Mouse (Mus musculus) embryo, embryonic 11 days (tissue): ENCODE measurements around the gene Tpp1.

Source experiments
- DNase-seq: peaks from one replicate; pipeline ENCODE4 v3.0.0-alpha.2; 2015

Gene Tpp1

DNA sequence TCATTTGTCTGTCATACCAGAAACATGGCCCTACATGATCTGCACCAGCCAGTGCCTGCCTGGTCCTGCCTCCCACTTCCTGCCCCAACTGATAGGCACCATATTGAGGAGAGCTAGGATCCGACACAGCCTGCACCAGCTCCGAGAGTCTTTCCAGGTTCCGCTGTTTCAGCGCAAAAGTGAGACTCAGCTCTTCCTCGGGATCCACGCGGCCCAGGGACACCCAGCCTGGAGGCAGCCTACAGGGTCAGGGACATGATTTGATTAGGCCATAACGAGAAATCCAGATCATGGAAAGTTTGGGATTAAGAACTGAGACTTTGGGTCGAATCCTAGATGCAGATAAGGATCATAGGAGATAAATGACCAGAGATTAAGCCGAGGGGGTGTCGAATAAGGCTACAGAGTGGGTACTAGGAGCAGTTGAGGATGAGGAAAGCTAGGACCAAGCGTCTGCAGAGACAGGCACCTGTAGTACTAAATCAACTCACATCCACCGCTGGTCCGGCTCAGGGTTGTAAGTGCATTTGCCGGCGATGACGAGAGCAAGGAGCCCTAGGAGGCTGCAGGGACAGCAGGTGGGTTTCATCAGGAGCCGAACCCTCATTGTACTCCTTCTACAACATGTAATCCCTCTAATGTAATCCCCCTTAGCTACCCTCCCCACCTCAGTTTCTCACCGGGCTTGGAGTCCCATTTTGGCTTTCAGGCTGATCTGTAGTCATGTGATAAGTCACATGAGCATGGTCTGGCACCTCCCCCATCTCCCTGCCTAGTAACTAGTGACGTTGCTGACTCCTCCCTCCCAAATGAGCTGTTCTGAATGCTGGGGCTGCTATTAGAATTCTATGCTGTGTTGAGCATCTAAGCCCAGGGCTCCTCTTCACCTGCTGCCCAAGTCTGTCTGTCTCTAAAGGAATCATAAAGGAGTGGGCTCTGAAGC lies at the start of gene Tpp1:
TSS of gene Tpp1 (minus strand) at position 745 of the 943 bp plus-strand sequence.
- peak; percentile 91 for DNase-seq

DNA sequence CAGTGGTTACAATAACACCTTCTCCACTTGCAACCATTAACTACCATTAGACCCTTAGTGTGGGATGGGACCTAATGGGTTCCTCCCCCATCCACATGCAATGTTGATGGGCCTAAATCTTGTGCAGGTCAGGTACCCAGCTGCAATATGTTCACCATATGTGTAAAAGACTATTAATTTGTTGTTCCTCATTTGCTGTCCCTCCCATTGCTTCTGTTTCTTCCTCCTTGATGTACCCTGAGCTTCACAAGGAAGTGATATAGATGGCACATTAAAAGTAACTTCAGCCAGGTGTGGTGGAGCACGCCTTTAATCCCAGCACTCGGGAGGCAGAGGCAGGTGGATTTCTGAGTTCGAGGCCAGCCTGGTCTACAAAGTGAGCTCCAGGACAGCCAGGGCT lies 44.9 kb upstream of the Tpp1 start:
- no peak for DNase-seq

DNA sequence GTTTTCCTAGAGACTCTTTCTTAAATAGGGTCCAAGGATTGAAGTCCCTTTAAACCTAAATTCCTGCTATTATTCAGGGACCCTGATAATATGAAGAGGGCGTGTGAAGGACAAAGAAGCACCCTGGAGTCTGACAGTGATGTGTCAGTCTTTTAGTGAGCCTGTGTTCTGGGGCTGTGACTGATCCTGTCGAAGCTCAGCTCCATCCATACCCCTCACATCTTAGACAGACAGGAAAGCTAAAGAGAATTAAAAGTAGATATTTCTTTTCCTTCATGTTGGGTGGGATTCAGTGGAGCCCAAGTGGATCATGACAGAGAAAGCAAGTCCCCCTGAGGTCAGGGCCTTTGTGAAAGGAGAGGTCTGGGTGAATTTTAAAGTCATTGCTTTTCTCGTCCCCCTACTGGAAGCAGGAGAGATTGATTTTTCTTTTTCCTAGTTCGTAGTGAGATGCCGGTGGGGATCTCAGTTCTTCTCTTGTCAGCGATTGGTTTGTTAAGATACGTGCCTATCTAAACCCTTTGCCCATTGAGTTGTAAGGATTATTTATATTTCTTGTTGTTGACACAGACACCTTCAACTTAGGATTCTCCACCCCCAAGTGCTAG lies 43.8 kb upstream of the Tpp1 start:
- no peak for DNase-seq

DNA sequence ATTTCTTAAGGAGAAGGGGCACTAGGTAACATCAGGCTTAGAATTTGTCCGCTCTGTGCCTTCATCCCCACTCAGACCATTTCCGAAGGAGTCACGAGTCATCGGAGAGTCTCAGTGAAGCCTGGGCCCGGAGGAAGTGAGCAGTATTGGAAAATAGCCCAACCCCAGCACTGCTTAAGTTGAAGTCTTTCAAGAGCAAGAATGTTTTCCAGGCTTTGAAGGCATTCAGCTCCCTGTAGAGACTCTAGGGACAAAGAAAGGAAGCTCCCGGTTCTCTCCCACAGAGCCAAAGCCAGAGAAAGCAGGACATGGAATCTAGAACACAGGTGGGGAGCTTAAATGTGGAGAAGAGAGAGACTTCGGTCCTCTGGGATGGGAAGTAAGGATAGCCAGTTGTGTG lies 41.7 kb upstream of the Tpp1 start:
- DNase-seq, result no peak

DNA sequence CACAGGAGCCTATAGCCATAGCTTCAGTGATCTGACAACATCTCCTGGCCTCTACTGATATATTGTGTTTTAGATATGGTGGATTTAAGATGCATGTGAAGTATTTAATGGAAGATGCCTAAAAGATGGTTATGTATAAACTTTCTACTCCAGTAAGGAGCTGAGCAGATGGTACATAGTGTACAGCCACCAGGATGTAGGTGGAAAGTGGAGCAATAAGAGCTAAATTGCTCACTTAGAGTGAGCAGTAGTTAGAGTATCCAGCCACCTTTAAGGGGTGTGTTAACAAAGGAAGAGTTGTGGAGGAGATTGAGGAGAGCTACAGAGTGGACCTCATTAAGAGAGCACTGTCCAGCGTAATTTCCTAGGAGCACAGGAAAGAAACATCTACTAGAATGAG lies 39.1 kb upstream of the Tpp1 start:
- DNase-seq, result no peak

DNA sequence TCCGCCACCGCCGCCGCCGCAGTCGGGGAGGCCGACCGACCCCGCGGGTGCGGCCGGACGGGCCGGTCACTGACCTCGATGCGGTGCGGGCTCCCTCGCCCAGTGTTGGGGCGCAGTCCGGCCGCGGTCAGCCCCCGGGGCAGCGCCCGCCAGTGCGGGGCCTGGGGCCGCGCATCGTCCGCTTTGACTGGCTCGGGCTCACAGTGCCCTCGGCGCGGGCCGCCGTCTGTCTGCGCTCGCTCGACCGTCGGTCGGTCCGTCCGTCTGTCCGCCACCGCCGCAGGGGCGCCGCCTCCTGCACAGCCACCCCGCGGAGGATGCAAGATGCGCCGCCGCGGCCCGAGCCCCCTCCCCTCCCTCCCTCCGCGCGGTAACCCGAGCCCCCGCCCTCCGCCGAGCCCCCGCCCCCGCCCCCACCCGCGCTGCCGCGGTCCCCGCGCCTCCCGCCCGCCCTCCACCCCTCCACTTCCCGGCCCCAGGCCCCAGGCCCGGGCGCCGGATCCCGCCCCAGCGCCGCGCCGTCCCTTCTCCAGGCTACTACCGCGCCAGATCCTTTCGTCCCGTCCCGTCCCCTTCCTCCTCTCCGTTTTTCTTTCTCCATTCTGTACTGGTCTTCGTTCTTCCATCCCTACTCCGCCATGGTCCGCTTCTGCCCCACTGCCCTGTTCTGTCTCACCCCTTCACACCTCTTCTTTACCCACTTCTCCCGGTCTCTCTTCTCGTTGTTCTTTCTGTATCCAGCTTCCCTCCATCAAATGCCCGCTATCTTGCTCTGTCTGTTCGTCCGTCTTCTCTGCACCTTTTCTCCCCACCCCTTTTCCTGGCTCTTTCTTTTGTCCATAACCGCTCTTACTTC lies 35.5 kb upstream of the Tpp1 start, which contains the start of gene Dchs1:
TSS of gene Dchs1 (minus strand) at position 370 of the 856 bp plus-strand sequence.
- DNase-seq, result peak; percentile 84

DNA sequence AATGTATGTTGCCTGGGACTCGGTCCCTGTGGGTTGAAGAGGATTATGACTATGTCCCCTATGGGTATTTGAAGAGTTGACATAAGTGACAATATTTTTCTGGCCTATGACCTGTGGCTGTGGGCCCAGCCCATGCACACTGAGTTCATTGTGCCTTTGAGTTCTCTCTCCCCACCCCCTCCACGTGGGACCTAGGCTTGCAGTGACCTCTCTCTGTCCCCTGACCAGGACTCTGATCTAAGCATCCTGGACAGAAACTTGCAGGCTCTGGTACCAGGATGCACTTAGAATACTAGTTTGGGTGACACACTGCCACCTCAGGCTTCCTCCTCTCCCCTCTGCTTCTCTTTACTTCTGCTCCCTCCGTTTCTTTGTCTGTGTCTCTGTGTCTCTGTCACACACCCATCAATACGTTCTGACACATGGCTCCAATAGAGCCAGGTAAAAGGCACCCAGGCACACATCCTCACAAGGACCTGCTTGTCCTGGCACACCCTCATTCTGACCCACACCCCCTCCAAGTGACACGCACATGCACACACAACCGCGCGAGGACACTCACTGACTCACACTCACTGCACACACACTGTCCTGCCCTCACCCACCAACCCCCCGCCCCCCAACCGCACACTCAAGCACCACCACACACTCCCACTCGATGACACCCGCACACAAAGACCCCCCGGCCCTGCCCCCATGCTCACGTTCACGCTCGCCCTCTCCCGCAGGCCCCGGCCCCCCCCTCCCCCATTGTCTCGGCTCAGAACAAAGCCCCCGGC lies 34.7 kb upstream of the Tpp1 start:
- DNase-seq, result peak; percentile 52

DNA sequence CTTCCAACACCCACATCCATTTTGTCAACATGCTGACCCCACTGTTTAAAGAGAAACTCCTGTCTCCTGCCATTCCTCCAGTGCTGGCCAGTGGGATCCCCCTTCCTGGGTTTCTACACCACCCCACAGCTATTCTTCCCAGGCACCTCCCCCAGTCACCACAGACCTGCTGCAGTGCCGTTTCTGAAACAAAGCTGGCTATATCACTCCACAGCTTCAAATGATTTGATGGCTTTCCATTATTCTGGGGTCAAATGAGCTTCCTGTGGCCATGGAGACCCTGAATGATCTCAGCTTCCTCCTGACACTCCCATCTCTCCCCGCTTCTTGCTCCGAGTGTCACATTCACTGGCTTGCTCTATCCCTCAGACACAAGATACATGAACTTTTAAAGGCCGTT lies 32.5 kb upstream of the Tpp1 start:
- DNase-seq, result peak; percentile 29

DNA sequence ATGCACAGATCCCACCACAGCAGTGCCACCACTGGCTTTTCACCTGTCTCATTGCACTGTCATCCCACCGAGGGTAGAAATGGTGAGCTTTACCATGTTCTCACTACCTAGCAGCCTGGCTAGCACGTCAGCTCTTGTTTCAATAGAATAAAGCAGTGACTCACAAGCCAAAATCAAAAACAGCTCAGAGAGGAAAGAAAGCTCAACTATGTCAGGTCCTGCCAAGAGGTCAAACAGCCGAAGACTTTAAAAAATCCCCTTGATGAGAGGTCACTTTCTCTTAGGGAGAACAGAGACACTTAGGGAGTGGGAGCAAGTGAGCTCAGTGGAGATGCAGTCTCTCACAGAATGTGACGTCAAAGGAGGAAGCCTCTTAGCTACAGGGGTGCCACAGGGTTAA lies 31.8 kb upstream of the Tpp1 start:
- DNase-seq, result no peak

DNA sequence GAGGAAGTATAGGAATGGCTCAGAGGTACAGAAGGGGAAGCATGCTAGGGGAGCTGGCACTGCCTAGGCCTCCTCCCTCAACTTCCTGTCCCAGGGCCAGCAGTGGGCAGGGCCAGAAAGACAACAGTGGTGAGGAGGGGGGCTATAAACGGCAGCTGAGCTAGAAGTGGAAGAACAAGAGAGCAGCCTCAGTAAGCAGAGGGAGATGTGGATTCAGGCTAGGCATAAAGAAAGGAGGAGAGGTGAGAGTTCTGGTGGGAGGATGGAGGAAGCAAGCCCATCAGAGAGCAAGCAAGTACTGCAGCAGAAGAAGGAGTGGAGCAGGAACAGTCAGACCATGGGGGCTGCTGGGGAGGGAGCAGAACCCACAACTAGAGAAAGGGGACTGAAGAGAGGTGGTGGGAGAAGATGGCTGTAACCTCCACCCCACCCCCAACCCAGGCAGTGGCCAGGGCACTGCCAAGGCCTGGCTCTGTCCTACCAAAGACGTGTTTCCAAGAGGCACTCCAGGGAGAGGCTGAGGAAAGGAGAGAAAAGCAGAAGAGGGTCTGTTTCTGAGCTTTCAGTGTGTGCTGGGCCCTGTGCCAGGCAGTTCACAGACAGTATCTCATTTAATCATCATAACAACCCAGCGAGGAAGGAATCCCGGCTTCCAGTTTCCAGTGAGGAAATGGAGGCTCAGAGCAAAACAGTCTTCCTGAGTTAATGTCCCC lies 26.7 kb upstream of the Tpp1 start:
- peak; percentile 67 for DNase-seq

DNA sequence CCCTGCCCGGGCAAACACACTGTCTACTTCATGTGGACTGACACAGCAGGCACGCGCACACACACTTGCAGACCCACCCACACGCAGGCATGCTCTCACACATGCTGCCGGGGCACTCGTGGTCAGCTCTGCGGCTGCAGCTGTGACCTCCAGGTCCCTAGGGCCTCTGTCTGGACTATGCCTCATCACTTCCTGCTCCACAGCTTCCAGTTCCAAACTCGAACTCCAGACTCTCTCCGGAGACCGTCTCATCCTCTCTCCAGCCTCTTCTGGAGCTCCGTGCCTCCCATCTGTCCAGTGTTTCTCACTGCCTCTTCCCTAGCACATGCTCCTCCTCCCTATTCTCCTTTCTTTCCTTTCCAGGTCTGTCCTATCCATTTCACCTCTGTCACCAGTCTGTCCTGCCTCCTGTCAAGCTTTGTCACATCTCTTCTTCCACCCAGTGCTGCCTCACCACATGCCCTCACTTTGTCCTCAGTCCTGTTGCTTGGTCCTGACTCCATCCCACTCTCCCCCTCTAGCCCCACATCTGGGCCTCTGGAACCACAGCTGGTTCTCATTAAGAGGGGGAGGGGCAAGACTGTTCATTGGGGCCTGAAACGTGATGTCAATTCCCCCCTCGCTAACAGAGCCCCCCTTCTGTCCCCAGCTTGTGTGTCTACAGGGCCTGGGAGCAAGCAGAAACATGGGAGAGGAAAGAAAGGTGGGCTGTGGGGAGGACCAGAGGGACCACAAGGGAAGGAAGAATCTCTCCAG lies 25.9 kb upstream of the Tpp1 start:
- DNase-seq, result peak; percentile 86

DNA sequence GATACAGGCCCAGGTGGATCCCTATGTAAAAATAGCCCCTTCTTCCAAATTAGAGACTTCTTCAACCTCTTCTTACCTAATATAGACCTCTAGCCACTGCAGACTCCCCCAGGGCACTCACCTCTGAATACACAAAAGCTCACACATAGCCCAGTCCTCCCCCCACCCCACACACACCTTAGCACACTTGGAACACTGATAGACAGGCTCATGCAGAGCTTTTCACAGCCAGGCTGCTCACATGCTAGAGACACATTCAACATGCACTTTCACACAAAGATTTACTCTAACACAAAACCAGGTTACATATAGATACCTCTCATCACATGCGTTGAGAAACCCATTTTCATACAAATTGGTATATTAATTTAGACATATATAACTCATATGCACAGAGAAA lies 25.3 kb upstream of the Tpp1 start:
- DNase-seq, result no peak

DNA sequence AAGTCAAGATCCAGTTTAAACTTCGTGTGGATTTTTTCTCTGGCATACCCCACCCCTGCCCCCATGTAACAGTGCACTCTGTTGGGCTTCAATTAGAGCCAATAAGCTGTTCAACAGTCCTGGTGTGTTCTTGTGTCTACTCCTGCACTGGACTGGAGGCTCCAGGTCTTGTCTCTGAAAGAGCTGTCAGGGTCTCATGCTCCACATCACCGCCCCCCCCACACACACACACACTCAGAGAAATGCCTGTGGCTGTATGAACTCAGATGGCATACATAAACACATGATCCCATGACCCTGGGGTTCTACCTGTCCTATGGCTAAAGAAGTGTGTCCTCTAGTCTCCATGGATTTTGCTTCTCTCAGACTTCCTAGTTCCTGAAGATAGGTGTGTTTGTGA lies 24.0 kb upstream of the Tpp1 start:
- no peak for DNase-seq

DNA sequence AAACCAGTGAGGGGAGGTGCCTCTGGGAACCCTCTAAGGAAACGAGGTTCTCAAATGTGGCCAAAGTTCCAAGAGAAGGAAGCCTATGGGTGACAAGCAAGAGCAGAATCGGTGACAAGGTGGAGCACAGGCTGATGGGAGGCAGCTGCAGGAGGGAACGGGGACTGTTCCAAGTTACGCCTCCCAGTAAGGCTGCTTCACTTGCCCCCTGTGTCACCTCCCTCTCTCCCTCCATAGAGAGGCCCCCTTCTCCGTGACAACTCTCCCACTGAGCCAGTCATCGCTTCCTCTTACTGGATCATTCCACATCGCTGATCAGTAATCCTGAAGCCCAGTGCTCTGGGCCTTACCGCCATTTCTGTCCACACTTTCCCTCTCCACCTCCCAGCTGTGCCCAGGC lies 22.6 kb upstream of the Tpp1 start:
- DNase-seq, result no peak

DNA sequence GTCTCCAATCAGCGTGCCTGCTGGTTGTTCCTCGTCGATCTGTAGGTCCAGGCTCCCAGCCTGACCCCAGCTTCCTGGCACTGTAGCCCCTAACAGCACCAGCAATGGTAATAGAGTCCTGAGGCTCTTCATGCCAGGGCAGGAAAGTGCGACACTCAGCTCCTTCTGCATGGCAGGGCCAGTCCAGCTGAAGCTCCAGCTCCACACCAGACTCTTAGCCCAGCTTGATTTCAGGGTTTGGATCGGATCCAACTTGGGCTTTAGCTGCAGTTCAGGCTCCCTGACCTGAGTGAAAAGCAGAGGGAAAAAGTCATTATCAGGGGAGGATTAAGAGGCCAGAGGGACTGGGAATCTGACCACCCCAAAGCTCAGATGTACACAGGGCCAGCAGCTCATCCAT lies 21.0 kb upstream of the Tpp1 start:
- no peak for DNase-seq

DNA sequence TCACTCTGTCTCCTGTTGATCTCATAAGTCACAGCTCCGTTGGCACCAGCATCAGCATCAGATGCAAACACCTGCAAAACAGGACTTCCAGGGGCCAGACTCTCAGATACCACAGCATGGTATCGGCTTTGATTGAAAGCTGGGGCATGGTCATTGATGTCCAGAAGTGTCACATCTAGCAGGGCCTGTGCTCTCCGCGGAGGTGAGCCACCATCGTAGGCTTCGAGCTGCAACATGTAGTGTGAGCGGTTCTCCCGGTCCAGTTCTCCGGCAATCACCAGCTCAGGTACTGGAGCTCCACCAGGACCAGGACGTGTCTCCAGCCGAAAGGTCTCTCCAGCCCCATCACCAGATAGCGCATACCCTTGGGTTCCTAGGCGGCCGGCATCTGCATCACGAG lies 20.3 kb upstream of the Tpp1 start:
- no peak for DNase-seq

DNA sequence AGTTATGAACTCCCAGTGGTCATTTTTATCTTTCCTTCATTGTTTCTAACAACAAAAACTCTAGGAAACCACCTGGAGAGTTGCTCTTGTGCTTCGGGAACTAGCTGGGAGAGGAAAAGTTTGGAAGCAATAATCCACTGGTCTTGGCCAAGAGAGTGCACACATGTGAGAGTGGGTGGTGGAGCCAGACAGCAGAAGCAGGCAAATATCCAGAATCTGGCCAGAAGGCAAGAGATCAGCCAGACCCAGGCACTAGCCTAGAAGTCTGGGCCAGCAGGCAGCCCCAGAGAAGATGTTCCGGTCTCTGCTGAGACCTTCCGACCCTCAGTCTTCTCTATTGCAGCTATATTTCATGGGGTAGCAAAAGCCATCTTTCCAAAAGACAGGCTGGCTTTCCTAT lies 17.9 kb upstream of the Tpp1 start:
- no peak for DNase-seq

DNA sequence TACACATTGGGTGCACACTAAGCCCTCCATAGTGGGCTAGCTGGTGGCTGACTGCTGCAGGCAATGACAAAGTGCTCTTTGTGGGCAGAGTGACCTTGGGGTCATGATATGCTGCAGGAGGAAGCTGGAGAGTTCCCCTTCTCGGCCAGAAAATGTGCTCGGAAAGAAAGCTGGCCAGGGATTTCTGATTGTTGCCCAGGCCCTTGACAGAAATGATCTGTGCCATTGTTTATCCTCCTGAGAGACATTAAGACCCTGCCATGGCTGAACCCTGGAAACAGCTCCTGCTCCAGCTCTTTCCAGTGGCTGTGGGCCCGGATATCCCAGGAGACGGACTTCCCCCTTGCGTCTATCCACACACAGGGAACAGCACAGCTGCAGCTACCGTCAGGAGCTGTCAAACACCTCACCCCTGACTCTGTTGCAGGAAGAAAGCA lies 15.7 kb upstream of the Tpp1 start:
- DNase-seq, result peak; percentile 69

DNA sequence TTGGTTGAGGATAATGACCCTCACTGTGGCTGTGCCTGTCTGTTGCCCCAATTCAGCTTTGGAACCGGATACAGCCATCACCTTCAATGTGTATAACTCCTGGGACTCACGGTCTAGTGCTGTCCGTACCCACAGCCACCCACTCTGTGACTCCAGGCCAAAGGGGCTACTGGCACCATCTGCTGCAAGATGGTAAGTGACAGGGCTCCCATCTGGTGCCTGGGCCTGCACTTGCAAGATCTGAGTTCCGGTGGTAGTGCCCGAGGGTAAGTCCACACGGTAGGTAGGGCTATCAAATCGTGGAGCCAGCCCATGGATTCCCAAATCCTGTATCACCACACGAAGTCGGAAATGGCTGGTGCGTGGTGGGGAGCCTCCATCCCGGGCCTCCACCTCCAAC lies 12.3 kb upstream of the Tpp1 start:
- DNase-seq, result no peak

DNA sequence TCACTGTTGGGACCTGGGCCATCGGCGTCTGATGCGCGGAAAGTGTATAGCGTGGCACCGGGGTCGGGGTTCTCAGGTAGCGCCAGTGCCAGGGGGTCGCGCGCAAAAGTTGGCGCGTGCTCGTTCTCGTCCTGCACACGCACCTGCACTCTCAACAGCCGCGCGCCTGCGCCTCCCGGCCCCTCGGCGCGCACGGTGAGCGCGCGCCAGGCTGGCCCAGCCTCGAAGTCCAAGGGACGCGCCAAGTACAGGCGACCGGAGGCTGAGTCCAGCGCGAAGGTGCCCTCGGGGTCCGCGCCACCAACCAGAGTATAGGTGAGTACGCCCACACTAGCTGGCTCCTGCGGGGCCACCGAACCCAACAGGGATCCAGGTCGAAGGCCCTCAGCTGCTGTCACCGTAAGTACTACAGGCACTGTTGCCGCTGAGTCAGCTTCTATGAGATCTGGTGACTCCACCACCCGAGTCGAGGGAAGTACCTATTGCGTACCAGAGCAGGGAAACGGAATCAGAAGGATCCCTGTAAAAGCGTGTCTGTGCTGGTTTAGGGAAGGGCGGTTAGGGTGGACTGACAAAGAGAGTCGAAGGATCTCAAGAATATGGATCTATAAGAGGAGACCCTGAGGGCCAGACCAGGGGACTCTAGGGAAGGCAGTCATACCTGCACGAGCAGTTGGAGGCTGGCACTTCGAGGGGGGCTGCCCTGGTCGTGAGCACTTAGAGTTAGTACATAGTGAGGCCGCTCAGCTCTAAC lies 10.7 kb upstream of the Tpp1 start:
- DNase-seq, result peak; percentile 26
